Mouse (Mus musculus) hindbrain, embryonic 16.5 days (tissue): ENCODE measurements around the gene Pah. TPM values are rescaled to one million over a fixed set of nuclear protein-coding genes. Genes with fewer than 3 reads are reported as not detected.

Experiments
- ATAC-seq: fragments of 200-750 bp; cut with Nextera tagmentation; 2 replicates; pipeline ENCODE4 v1.8.0; 2017; ENCODE audit warnings: moderate TSS enrichment, moderate library complexity
- H3K27ac ChIP-seq: fragments of 300-500 bp; sonication (generic); 2 replicates; pipeline ENCODE4 v1.5.1; 2014; ENCODE audit warnings: low read depth, mild to moderate bottlenecking, control low read depth, low read length, moderate library complexity
- H3K27me3 ChIP-seq: fragments of 300-500 bp; sonication (generic); replicated peaks from 2 replicates; pipeline ENCODE4 v1.6.1; 2014; ENCODE audit warnings: low read length; ENCODE audit not compliant: control insufficient read depth, insufficient read depth
- H3K36me3 ChIP-seq: fragments of 300-500 bp; sonication (generic); 2 replicates; pipeline ENCODE4 v1.6.1; 2014; ENCODE audit warnings: mild to moderate bottlenecking, low read length, moderate library complexity, mixed read lengths; ENCODE audit not compliant: control insufficient read depth, insufficient read depth
- H3K4me1 ChIP-seq: fragments of 300-500 bp; sonication (generic); 2 replicates; pipeline ENCODE4 v1.6.1; 2014; ENCODE audit warnings: low read depth, low read length; ENCODE audit not compliant: control insufficient read depth, insufficient read depth
- H3K4me2 ChIP-seq: fragments of 300-500 bp; sonication (generic); 2 replicates; pipeline ENCODE4 v1.6.1; 2014; ENCODE audit warnings: mild to moderate bottlenecking, low read length, control low read depth, moderate library complexity
- H3K4me3 ChIP-seq: fragments of 300-500 bp; sonication (generic); 2 replicates; pipeline ENCODE4 v1.5.1; 2014; ENCODE audit warnings: mild to moderate bottlenecking, low read length, control low read depth, moderate library complexity
- H3K9ac ChIP-seq: fragments of 300-500 bp; sonication (generic); 2 replicates; pipeline ENCODE4 v1.6.1; 2014; ENCODE audit warnings: low read depth, mild to moderate bottlenecking, control low read depth, low read length, moderate library complexity
- H3K9me3 ChIP-seq: fragments of 300-500 bp; sonication (generic); 2 replicates; pipeline ENCODE4 v1.6.1; 2014; ENCODE audit warnings: mild to moderate bottlenecking, low read length, moderate library complexity; ENCODE audit not compliant: control insufficient read depth
- WGBS: fragments of 180-500 bp; shearing (Covaris S2); extraction: QIAGEN DNeasy Blood & Tissue Kit; methylation state at CpG from one replicate; pipeline ENCODE4 v1.1.7; 2014; 5-methylcytosine and 5-hydroxymethylcytosine counted together
- polyA plus RNA-seq: library from polyadenylated mRNA; unstranded; fragments of >200 nt; fragmentation: Nextera tagmentation; extraction: Ambion mirVana; gene quantifications from 2 replicates; pipeline ENCODE4 v1.2.1, GENCODE M21; 2015

Pah gene
- polyA plus RNA-seq, 1 experiment from 2014 or later: 0.10 TPM

DNA sequence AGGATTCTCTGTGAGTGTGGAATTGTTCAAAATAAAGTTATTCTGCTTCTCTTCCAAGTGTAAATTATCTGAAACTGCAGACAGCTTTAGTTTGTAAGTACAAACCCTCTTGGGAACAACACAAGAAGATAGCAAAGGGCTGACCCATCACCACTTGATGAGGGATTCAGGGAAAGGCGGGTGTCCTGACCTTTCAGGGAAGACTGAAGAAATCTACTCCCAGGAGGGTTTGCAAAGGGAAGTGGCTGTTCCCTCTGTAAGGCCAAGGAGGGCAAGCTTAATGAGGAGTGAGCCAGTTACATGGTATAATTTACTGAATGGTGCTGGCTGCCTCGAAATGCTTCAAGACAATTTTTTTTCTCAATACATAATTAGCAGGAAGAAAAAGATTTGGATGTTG is 72.3 kb downstream of the Pah start:
- no peak overlapping the region for H3K9ac ChIP-seq
- no peak for ATAC-seq
- H3K27me3 ChIP-seq: no peaks in the 10 kb centered on the region
- no peak overlapping the region for H3K27ac ChIP-seq
- no peaks in the 10 kb centered on the region for H3K9me3 ChIP-seq
- WGBS: 59% methylated on average over 2 of the region's 2 CpGs
- no peaks in the 10 kb centered on the region for H3K4me1 ChIP-seq
- no peaks in the 10 kb centered on the region for H3K36me3 ChIP-seq
- H3K4me3 ChIP-seq: no peak overlapping the region
- no peak overlapping the region for H3K4me2 ChIP-seq

DNA sequence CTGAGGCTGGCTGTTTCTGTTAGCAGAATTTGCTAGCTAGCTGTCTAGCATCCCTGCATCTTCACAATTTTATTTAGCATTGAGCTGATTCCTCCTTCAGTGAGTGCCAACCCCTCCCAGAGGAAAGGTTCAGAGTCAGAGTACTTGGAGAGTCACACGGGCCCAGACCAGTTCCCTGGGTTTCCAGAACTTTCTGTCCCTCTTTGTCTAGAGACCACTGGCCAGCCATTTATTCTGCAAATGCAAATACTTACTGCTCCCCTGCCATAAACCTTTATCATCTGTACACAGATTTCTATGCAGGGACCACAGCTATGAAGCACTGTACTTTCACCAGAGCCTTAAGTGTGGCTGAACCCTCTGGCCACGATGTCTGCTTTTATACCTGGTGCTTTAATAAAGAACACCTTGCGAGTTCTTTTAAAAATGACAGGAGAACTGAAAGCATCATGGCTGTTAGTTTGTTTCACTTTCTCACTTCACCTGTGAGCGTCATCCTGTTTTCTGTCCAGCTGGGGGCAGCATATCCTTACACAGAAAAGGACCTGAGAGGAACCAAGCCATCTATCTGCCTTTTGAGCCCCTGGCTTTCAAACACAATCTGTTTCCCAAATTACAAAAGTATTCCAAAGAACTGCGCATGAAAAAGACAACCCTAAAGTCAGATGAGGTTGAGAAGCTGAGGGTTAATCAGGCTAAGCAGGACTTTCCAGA is 74.9 kb downstream of the Pah start:
- no peak overlapping the region for H3K27ac ChIP-seq
- peak overlapping the region; percentile 30; the same call in 1 of the 2 replicates for H3K4me2 ChIP-seq
- no peak overlapping the region for H3K9ac ChIP-seq
- no peaks in the 10 kb centered on the region for H3K27me3 ChIP-seq
- H3K36me3 ChIP-seq: no peaks in the 10 kb centered on the region
- ATAC-seq: peak; percentile 81; the same call in 1 of the 2 replicates
- H3K4me1 ChIP-seq: no peaks in the 10 kb centered on the region
- WGBS: 48% methylated on average over 5 of the region's 5 CpGs
- H3K9me3 ChIP-seq: no peaks in the 10 kb centered on the region
- H3K4me3 ChIP-seq: no peak overlapping the region

DNA sequence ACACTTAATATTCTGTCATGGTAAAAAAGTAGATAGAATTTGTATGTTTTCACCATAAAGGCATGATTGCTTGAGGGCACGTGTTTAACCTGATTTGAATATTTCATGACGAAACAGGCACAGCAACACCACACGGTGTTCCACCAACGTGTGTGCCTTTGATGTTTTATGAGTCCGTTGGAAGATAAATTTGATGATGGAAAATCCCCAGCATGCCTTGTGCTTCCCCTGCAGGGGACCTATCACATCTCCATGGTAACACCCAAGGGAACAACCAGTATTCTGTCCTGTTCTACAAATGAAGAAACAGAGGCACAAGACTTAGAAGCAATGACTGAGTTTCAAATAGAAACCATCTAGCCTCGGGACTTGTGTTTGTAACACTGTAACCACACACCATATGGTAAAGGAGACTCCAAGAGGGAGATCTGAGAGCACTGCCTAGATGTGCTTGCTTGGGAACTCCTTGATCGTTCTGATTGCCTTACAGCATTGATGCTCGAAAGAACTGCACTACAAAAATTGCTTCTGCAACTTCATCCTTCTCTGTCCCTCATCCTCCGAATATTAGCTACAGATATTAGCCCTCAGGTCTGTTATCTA is 75.6 kb downstream of the Pah start:
- 44% methylated on average over 9 of the region's 9 CpGs for whole genome bisulfite sequencing
- no peaks in the 10 kb centered on the region for H3K4me1 ChIP-seq
- H3K9ac ChIP-seq: no peak overlapping the region
- peak overlapping the region; percentile 30; the same call in 1 of the 2 replicates for H3K4me2 ChIP-seq
- ATAC-seq: peak; percentile 56; the same call in 1 of the 2 replicates
- H3K36me3 ChIP-seq: no peaks in the 10 kb centered on the region
- no peak overlapping the region for H3K27ac ChIP-seq
- H3K4me3 ChIP-seq: no peak overlapping the region
- no peaks in the 10 kb centered on the region for H3K27me3 ChIP-seq
- no peaks in the 10 kb centered on the region for H3K9me3 ChIP-seq

DNA sequence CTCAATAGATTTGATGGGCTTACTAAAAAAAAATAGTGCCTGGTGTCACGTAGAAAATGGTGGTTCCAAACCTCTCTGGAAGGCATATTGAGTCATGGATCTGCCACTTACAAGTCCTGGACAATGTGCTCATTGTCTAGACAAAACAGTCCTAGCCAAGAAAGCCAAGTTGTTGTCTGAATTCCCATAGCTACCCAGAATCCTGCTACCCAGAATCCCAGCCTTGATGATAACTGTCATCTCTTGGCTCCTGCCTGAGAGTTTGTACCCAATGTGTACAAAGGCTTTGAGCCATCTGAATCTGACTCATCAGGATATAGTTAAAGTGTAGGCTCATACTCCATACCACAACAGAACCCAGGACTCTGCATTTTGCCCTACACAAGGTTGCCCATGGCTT is 80.6 kb downstream of the Pah start:
- Histone ChIP-seq H3K9me3 (no peaks in the 10 kb centered on the region), H3K27me3 (no peaks in the 10 kb centered on the region), H3K4me2 (no peak overlapping the region), H3K27ac (no peak overlapping the region), H3K4me3 (no peak overlapping the region), H3K36me3 (no peaks in the 10 kb centered on the region), H3K9ac (no peak overlapping the region), H3K4me1 (no peaks in the 10 kb centered on the region)
- 67% methylated on average over 1 of the region's 1 CpGs for WGBS
- no peak for ATAC-seq

DNA sequence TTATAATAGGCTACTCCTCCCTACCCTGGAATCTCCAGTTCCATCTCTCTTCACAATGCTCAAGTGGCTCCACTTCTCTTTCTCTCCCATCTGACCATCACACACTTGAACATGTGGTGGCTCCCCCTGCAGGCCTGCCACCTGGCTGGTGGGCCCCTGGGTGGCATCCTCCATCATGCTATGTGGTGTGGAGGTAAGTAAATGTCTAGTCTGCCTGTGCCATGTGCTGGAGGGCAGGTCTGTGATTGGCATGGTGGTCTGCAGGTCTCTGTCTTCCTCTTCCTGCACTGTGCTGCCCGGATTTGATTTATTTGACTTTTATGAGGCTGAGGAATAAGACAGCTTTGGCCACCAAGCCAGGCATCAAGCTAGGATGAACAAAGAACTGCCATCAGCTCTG is 103.6 kb downstream of the Pah start:
- Histone ChIP-seq H3K9ac (no peak overlapping the region), H3K4me2 (no peak overlapping the region), H3K27me3 (no peaks in the 10 kb centered on the region), H3K27ac (no peak overlapping the region), H3K4me3 (no peak overlapping the region), H3K9me3 (no peaks in the 10 kb centered on the region), H3K4me1 (no peaks in the 10 kb centered on the region), H3K36me3 (no peaks in the 10 kb centered on the region)
- 67% methylated on average over 1 of the region's 1 CpGs for WGBS
- ATAC-seq: no peak

Other genes starting within 250 kb of the Pah start
- 6.3 and 9.6 TPM in 2 replicates for gene Ascl1, start 28.1 kb upstream of the Pah start, polyA plus RNA-seq